In the genomic region with DNA sequence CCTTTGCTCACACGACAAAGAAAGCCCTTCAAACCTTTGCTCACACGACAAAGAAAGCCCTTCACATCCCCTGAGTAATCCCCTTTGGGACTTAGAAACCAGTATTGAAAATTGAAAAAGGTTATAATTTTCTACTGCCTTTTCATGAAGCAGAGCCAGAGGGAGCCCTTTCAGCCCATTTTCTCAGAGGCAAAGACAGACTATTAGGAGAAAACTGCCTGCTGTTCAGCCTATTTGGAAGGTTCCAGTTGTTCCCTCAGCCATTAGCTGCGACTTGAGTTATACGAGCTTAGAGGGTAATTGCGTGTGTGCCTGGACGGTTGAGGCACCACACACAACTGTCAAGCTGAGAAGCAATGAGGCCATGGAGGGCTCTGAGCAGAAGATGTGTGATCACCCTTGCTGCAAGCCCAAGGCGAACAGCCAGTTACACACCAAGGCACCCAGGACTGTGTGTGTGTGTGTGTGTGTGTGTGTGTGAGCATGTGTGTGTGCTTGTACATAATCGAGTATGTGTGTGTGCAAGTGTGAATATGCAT, we compare ENCODE assay signal across 17 mouse cellular contexts. TPM values are rescaled to one million over a fixed set of nuclear protein-coding genes. Genes with fewer than 3 reads are reported as not detected.
A peak's percentile ranks its signal among the peaks of the same experiment; 100 is the strongest.
DNase-seq lines count a peak whose midpoint lies in the region; ATAC-seq and TF ChIP-seq lines count a peak whose summit lies in the region.
"Had no signal": no experiment of that assay in that cellular context is flagged by ENCODE, and none has a peak within 500 bp of the region (broad histone marks: within the 10 kb centered on the region; RNA-seq: fewer than 3 reads in every experiment).

No protein-coding gene starts in this region.

- TF ChIP-seq EP300 in CH12.LX (IDR thresholded peaks at IDR 0.05; ENCODE audit: low read length): no peak

- no peaks in the 10 kb centered on the region for H3K9me3 ChIP-seq in hindbrain, postnatal 0 days (ENCODE audit: low read length)
- H3K9me3 ChIP-seq in hindbrain, embryonic 13.5 days: no peaks in the 10 kb centered on the region
- no peaks in the 10 kb centered on the region for H3K9me3 ChIP-seq in CH12.LX (replicated peaks; ENCODE audit: low read length)
- H3K9me3 ChIP-seq in midbrain, embryonic 16.5 days (replicated peaks; ENCODE audit: control insufficient read depth, low read length, poor library complexity, severe bottlenecking): no peaks in the 10 kb centered on the region

- peak; percentile 24 for DNase-seq in hindbrain, postnatal 0 days (ENCODE audit: low spot score)
- no peak for DNase-seq in CH12.LX (ENCODE audit: extremely low read depth)
- peak; percentile 19 for DNase-seq in NIH3T3 (ENCODE audit: low read depth)
- no peak for DNase-seq in adrenal gland, postnatal 36 days
- no peak for DNase-seq in layer of hippocampus, adult 18-20 months (ENCODE audit: low spot score in 2 of 2)
- DNase-seq: adrenal gland, postnatal 10 days; cerebellum, postnatal 10 days; heart, adult 2 months; liver; lung, adult 2 months; right cerebral cortex, postnatal 25 days; thymus, adult 18-20 months had no signal

- no peaks in the 10 kb centered on the region for H3K36me3 ChIP-seq in hindbrain, postnatal 0 days (ENCODE audit: insufficient read depth, low read length)
- no peaks in the 10 kb centered on the region for H3K36me3 ChIP-seq in hindbrain, embryonic 13.5 days
- H3K36me3 ChIP-seq in CH12.LX (replicated peaks in 1 of 2; ENCODE audit: control insufficient read depth in 1 of 2, insufficient read depth in 1 of 2, low read length in 1 of 2): no peaks in the 10 kb centered on the region
- H3K36me3 ChIP-seq in midbrain, embryonic 16.5 days (ENCODE audit: control insufficient read depth, insufficient read depth, low read length): no peaks in the 10 kb centered on the region

- H3K27ac ChIP-seq in hindbrain, postnatal 0 days: no peak overlapping the region
- H3K27ac ChIP-seq in hindbrain, embryonic 13.5 days: no peak overlapping the region
- H3K27ac ChIP-seq in CH12.LX (ENCODE audit: insufficient read depth, low read depth): no peak overlapping the region
- H3K27ac ChIP-seq in midbrain, embryonic 16.5 days (ENCODE audit: low read length): 0 out of 2 replicates have a peak overlapping the region, but pooled peaks have one; percentile 28
- H3K27ac ChIP-seq: heart, adult 2 months had no signal

- no peaks in the 10 kb centered on the region for H3K4me1 ChIP-seq in hindbrain, postnatal 0 days (ENCODE audit: insufficient read depth, low read length)
- H3K4me1 ChIP-seq in hindbrain, embryonic 13.5 days (replicated peaks): peaks cover 3% of the 10 kb centered on the region; the same call in 1 of the 2 replicates
- peaks cover 13 to 47% of the 10 kb centered on the region in 2 experiments for H3K4me1 ChIP-seq in CH12.LX (ENCODE audit: control insufficient read depth in 1 of 2, insufficient read depth in 2 of 2)
- peaks cover 4% of the 10 kb centered on the region; the same call in 1 of the 2 replicates for H3K4me1 ChIP-seq in midbrain, embryonic 16.5 days (ENCODE audit: control insufficient read depth, insufficient read depth, low read length)

- H3K4me2 ChIP-seq in hindbrain, postnatal 0 days (ENCODE audit: low read depth, low read length): no peak overlapping the region
- no peak overlapping the region for H3K4me2 ChIP-seq in hindbrain, embryonic 13.5 days
- no peak overlapping the region for H3K4me2 ChIP-seq in CH12.LX (ENCODE audit: insufficient read depth, low read depth, poor library complexity, severe bottlenecking)
- no peak overlapping the region for H3K4me2 ChIP-seq in midbrain, embryonic 16.5 days (ENCODE audit: low read length)

- TF ChIP-seq POLR2A in CH12.LX (IDR thresholded peaks at IDR 0.05; ENCODE audit: low read depth, low read length): no peak

- no peak for TF ChIP-seq RAD21 in CH12.LX (IDR thresholded peaks at IDR 0.05; ENCODE audit: low read depth, low read length)

- no peak for ATAC-seq in hindbrain, postnatal 0 days
- no peak for ATAC-seq in hindbrain, embryonic 13.5 days (ENCODE audit: low FRiP score)
- peak; percentile 60 for ATAC-seq in midbrain, embryonic 16.5 days
- ATAC-seq: CD4-positive, CD25-positive, alpha-beta regulatory T cell, adult 4 months had no signal

- no peak overlapping the region for H3K4me3 ChIP-seq in hindbrain, postnatal 0 days (ENCODE audit: low read length)
- no peak overlapping the region for H3K4me3 ChIP-seq in hindbrain, embryonic 13.5 days
- peak overlapping the region in 1 of 3 experiments; percentile 7 for H3K4me3 ChIP-seq in CH12.LX (replicated peaks in 1 of 3; ENCODE audit: low read depth in 2 of 3, low read length in 2 of 3, poor library complexity in 1 of 3)
- H3K4me3 ChIP-seq in midbrain, embryonic 16.5 days (ENCODE audit: low read depth, low read length): no peak overlapping the region
- H3K4me3 ChIP-seq: erythroblast, embryonic 14.5 days; heart, adult 2 months had no signal

- in situ Hi-C loops in CH12.LX (cut with MboI; ENCODE audit: low pct_ligation_motif_present, low pct_unique_long_range_greater_than_20kb, low sequenced_read_pairs): no loop called here

- no peaks in the 10 kb centered on the region for H3K79me2 ChIP-seq in CH12.LX (replicated peaks; ENCODE audit: control insufficient read depth, extremely low read depth, insufficient read depth, poor library complexity, severe bottlenecking)

- dilution Hi-C loops in CH12.LX (cut with MboI; ENCODE audit: extremely low pct_ligation_motif_present, extremely low pct_unique_long_range_greater_than_20kb, low sequenced_read_pairs): no loop called here

- H3K27me3 ChIP-seq in hindbrain, postnatal 0 days (ENCODE audit: insufficient read depth, low read length): no peaks in the 10 kb centered on the region
- peaks cover 12% of the 10 kb centered on the region; the same call in 1 of the 2 replicates for H3K27me3 ChIP-seq in hindbrain, embryonic 13.5 days
- peaks cover 3% of the 10 kb centered on the region for H3K27me3 ChIP-seq in CH12.LX (replicated peaks)
- H3K27me3 ChIP-seq in midbrain, embryonic 16.5 days (ENCODE audit: control insufficient read depth, insufficient read depth, low read depth, low read length): no peaks in the 10 kb centered on the region

- TF ChIP-seq CTCF in hindbrain, postnatal 0 days (IDR thresholded peaks at IDR 0.05; ENCODE audit: low read depth): peak; percentile 32
- TF ChIP-seq CTCF in CH12.LX (conservative IDR thresholded peaks at IDR 0.05 in 1 of 2, IDR thresholded peaks at IDR 0.05 in 1 of 2; ENCODE audit: low read depth in 2 of 2, low read length in 2 of 2): peak in 1 of 2 experiments; percentile 20; a peak in 2 of 4 replicates

- H3K9ac ChIP-seq in hindbrain, postnatal 0 days (replicated peaks; ENCODE audit: low read length): no peak overlapping the region
- H3K9ac ChIP-seq in hindbrain, embryonic 13.5 days: no peak overlapping the region
- no peak overlapping the region for H3K9ac ChIP-seq in CH12.LX (ENCODE audit: insufficient read depth, low read depth)
- H3K9ac ChIP-seq in midbrain, embryonic 16.5 days (ENCODE audit: low read depth, low read length): no peak overlapping the region

- WGBS in hindbrain, postnatal 0 days: 46% methylated on average over 8 of the region's 8 CpGs
- WGBS in hindbrain, embryonic 13.5 days: 60% methylated on average over 8 of the region's 8 CpGs
- 45% methylated on average over 8 of the region's 8 CpGs for WGBS in midbrain, embryonic 16.5 days

TF ChIP-seq in CH12.LX, 34 proteins besides CTCF, POLR2A, EP300 and RAD21:
- peak; percentile 24; the same call in 1 of the 2 replicates for TF ChIP-seq BHLHE40 (IDR thresholded peaks at IDR 0.05; ENCODE audit: low read depth, low read length)
- no peak for TF ChIP-seq IRF4 (IDR thresholded peaks at IDR 0.05; ENCODE audit: low read depth, low read length)

RNA-seq across cellular contexts. Expression of a gene that starts 6.4 kb away (rescaled TPM):
- total RNA-seq in hindbrain, postnatal 0 days (2014; rRNA removed): 38.7 and 40.1 TPM in 2 replicates
- 32.0 and 33.4 TPM in 2 replicates for polyA plus RNA-seq in hindbrain, postnatal 0 days (2015; fragmentation: Nextera tagmentation; extraction: Ambion mirVana)
- 31.9 and 33.5 TPM in 2 replicates for polyA plus RNA-seq in hindbrain, embryonic 13.5 days (2015; fragmentation: Nextera tagmentation; extraction: Ambion mirVana)
- 10.1 and 15.6 TPM in 2 replicates for total RNA-seq in CH12.LX (2012; rRNA removed)
- total RNA-seq in CH12.LX (2014; rRNA removed): 5.4 and 5.7 TPM in 2 replicates
- 3.4 and 4.5 TPM in 2 replicates for polyA plus RNA-seq in CH12.LX (2012; ENCODE audit: insufficient read length, low read depth)
- polyA plus RNA-seq in midbrain, embryonic 16.5 days (2015; fragmentation: Nextera tagmentation; extraction: Ambion mirVana): 49.6 and 49.7 TPM in 2 replicates
- 10 to 100 TPM; 19.7 to 20.5 TPM for total RNA-seq in adrenal gland, postnatal 36 days (2021)
- total RNA-seq in layer of hippocampus, adult 18-20 months (2021): 10 to 100 TPM; 35.2 to 35.7 TPM
- polyA plus RNA-seq: erythroblast, embryonic 14.5 days had no signal

RNA-seq across cellular contexts. Expression of a gene that starts 59.8 kb away (rescaled TPM):
- not detected in 2 replicates for total RNA-seq in hindbrain, postnatal 0 days (2014; rRNA removed)
- not detected in 2 replicates for polyA plus RNA-seq in hindbrain, postnatal 0 days (2015; fragmentation: Nextera tagmentation; extraction: Ambion mirVana)
- 0.18 TPM in 1 of 2 replicates, not detected in the other for polyA plus RNA-seq in hindbrain, embryonic 13.5 days (2015; fragmentation: Nextera tagmentation; extraction: Ambion mirVana)
- total RNA-seq in CH12.LX (2012; rRNA removed) (0.55 and 0.64 TPM in 2 replicates), CH12.LX (2014; rRNA removed) (0.36 TPM in 1 of 2 replicates, not detected in the other)
- 0.23 and 0.37 TPM in 2 replicates for polyA plus RNA-seq in CH12.LX (2012; ENCODE audit: insufficient read length, low read depth)
- polyA plus RNA-seq in midbrain, embryonic 16.5 days (2015; fragmentation: Nextera tagmentation; extraction: Ambion mirVana): not detected in 2 replicates
- total RNA-seq in adrenal gland, postnatal 36 days (2021): under 1 TPM in 1 of 2 experiments, not detected in 1; 0.20 TPM
- not detected for total RNA-seq in layer of hippocampus, adult 18-20 months (2021)
- total RNA-seq: heart, adult 2 months; layer of hippocampus, postnatal 10 days had no signal
- polyA plus RNA-seq: CD4-positive, CD25-positive, alpha-beta regulatory T cell, adult 4 months; erythroblast, embryonic 14.5 days; heart, adult 2 months had no signal

Comparison
In these comparisons a context has a peak if more than half of its experiments do, and no peak if none do; other contexts are left out.
1. DNase-seq: peak in hindbrain, postnatal 0 days (single experiment) and NIH3T3 (single experiment); none in CH12.LX (single experiment), adrenal gland, postnatal 36 days (0 of 2) and layer of hippocampus, adult 18-20 months (0 of 2).